Mouse (Mus musculus): ENCODE data around the gene Tmem132c.

Tmem132c gene

GRCm38 (mm10) chr5:127431561-127431960 is 190.0 kb downstream of the Tmem132c start:
- no peak for DNase-seq

- DNase-seq = no peak
Observed at GRCm38 (mm10) chr5:127436836-127437235, 195.2 kb downstream of the Tmem132c start.

- no peak for DNase-seq
Observed at GRCm38 (mm10) chr5:127438639-127439038, 197.0 kb downstream of the Tmem132c start.

GRCm38 (mm10) chr5:127441963-127442362 is 200.4 kb downstream of the Tmem132c start:
- DNase-seq = no peak

- DNase-seq = peak; percentile 15
Observed at GRCm38 (mm10) chr5:127453580-127453979, 212.0 kb downstream of the Tmem132c start.

- no peak for DNase-seq
Observed at GRCm38 (mm10) chr5:127454068-127454467, 212.5 kb downstream of the Tmem132c start.

GRCm38 (mm10) chr5:127456076-127456475 is 214.5 kb downstream of the Tmem132c start:
- no peak for DNase-seq

- DNase-seq = no peak
Observed at GRCm38 (mm10) chr5:127468151-127468550, 226.5 kb downstream of the Tmem132c start.

- no peak for DNase-seq
Observed at GRCm38 (mm10) chr5:127470351-127470750, 228.7 kb downstream of the Tmem132c start.

GRCm38 (mm10) chr5:127471902-127472301 is 230.3 kb downstream of the Tmem132c start:
- no peak for DNase-seq

GRCm38 (mm10) chr5:127473706-127474105 is 232.1 kb downstream of the Tmem132c start:
- no peak for DNase-seq

- no peak for DNase-seq
Observed at GRCm38 (mm10) chr5:127474856-127475255, 233.2 kb downstream of the Tmem132c start.

- no peak for DNase-seq
Observed at GRCm38 (mm10) chr5:127477790-127478189, 236.2 kb downstream of the Tmem132c start.

- DNase-seq = no peak
Observed at GRCm38 (mm10) chr5:127478322-127478721, 236.7 kb downstream of the Tmem132c start.

- no peak for DNase-seq
Observed at GRCm38 (mm10) chr5:127480931-127481330, 239.3 kb downstream of the Tmem132c start.

- peak; percentile 30 for DNase-seq
Observed at GRCm38 (mm10) chr5:127481416-127481815, 239.8 kb downstream of the Tmem132c start.

GRCm38 (mm10) chr5:127482342-127482741 is 240.7 kb downstream of the Tmem132c start:
- DNase-seq = no peak

GRCm38 (mm10) chr5:127483955-127484659 is 242.5 kb downstream of the Tmem132c start:
- DNase-seq = no peak

GRCm38 (mm10) chr5:127484813-127485486 is 243.3 kb downstream of the Tmem132c start:
- no peak for DNase-seq

GRCm38 (mm10) chr5:127487190-127487589 is 245.6 kb downstream of the Tmem132c start:
- DNase-seq = no peak

GRCm38 (mm10) chr5:127488666-127489065 is 247.1 kb downstream of the Tmem132c start:
- DNase-seq = no peak

GRCm38 (mm10) chr5:127491724-127492123 is 250.1 kb downstream of the Tmem132c start:
- no peak for DNase-seq

- no peak for DNase-seq
Observed at GRCm38 (mm10) chr5:127496895-127497294, 255.3 kb downstream of the Tmem132c start.

- DNase-seq = no peak
Observed at GRCm38 (mm10) chr5:127499151-127499827, 257.7 kb downstream of the Tmem132c start.
